Mouse (Mus musculus) heart, embryonic 10.5 days (tissue): Measurements from ENCODE around the gene Cdk7. TPM values are rescaled to one million over a fixed set of nuclear protein-coding genes. Genes with fewer than 3 reads are reported as not detected.

Experiments
- DNase-seq: peaks from one replicate; pipeline ENCODE4 v3.0.0-alpha.2; 2017; ENCODE audit warnings: low spot score
- H3K27ac ChIP-seq: fragments of 300-500 bp; sonication (generic); 2 replicates; pipeline ENCODE4 v1.5.1; 2016; ENCODE audit warnings: mild to moderate bottlenecking
- H3K27me3 ChIP-seq: fragments of 300-500 bp; sonication (generic); 2 replicates; pipeline ENCODE4 v1.6.1; 2016; ENCODE audit warnings: mild to moderate bottlenecking; ENCODE audit not compliant: poor library complexity, insufficient read depth, severe bottlenecking
- H3K36me3 ChIP-seq: fragments of 300-500 bp; sonication (generic); 2 replicates; pipeline ENCODE4 v1.6.1; 2016; ENCODE audit warnings: mild to moderate bottlenecking, moderate library complexity
- H3K4me1 ChIP-seq: fragments of 300-500 bp; sonication (generic); 2 replicates; pipeline ENCODE4 v1.6.1; 2016; ENCODE audit warnings: mild to moderate bottlenecking
- H3K4me3 ChIP-seq: fragments of 300-500 bp; sonication (generic); 2 replicates; pipeline ENCODE4 v1.5.1; 2016; ENCODE audit warnings: mild to moderate bottlenecking, moderate library complexity
- H3K9me3 ChIP-seq: fragments of 300-500 bp; sonication (generic); 2 replicates; pipeline ENCODE4 v1.6.1; 2016; ENCODE audit warnings: mild to moderate bottlenecking, moderate library complexity
- WGBS: fragments of 180-500 bp; shearing (Covaris S2); methylation state at CpG from one replicate; pipeline ENCODE4 v1.1.7; 2016; 5-methylcytosine and 5-hydroxymethylcytosine counted together
- polyA plus RNA-seq: library from polyadenylated mRNA; unstranded; fragments of >200 nt; fragmentation: Nextera tagmentation; extraction: Ambion mirVana; gene quantifications from 2 replicates; pipeline ENCODE4 v1.2.1, GENCODE M21; 2016

The Cdk7 gene
- 86.2 and 106 TPM in 2 replicates for polyA plus RNA-seq

DNA sequence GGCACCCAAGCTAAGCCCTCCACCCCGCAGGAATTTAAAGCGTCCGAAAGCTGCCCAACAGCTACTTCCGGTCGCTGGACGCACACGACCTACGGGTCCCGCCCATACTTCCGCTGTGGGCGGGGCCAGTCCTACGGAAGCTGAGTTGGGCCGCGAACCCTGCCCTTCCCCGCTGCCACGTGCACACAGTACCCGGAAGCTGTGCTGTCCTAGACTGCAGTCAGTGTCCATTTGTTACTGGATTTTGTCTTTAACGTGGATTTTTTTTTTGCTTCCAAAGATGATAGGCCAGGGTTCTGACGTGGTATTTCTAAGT lies at the start of gene Cdk7:
Cdk7 (minus strand) TSS at position 79 of the 316 bp plus-strand sequence.
- Histone ChIP-seq H3K36me3 (peaks cover 28% of the 10 kb centered on the region), H3K27me3 (no peaks in the 10 kb centered on the region), H3K4me3 (peak within 1 kb of the TSS; percentile 82), H3K4me1 (peaks cover 22% of the 10 kb centered on the region), H3K27ac (peak within 1 kb of the TSS; percentile 97), H3K9me3 (no peaks in the 10 kb centered on the region)
- WGBS, result under 1% methylated on average over 19 of the region's 19 CpGs
- DNase-seq, result peak; percentile 98

DNA sequence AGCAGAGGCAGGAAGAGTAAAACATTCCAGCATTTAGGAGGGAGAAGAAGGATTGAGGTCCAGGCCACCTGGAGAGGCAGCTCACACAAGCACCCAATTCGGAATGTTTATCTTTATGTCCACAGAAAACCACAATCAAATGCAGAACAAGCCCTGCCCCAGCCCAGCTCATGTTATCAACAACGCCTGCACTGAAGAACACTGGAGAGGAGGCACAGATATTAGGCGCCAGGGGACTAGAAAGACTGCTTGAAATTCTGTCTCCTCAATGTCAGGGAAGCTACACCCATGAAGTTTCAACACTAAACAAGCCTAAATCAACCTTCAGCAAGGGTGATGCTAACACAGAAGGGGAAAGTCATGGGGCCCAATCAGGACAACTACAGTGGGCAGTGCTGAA lies 46.8 kb upstream of the Cdk7 start:
- Histone ChIP-seq H3K27me3 (no peaks in the 10 kb centered on the region), H3K36me3 (peaks cover 40% of the 10 kb centered on the region), H3K4me3 (no peak overlapping the region), H3K27ac (no peak overlapping the region), H3K9me3 (no peaks in the 10 kb centered on the region), H3K4me1 (peaks cover 15% of the 10 kb centered on the region)
- 61% methylated on average over 3 of the region's 3 CpGs for WGBS
- DNase-seq, result no peak

DNA sequence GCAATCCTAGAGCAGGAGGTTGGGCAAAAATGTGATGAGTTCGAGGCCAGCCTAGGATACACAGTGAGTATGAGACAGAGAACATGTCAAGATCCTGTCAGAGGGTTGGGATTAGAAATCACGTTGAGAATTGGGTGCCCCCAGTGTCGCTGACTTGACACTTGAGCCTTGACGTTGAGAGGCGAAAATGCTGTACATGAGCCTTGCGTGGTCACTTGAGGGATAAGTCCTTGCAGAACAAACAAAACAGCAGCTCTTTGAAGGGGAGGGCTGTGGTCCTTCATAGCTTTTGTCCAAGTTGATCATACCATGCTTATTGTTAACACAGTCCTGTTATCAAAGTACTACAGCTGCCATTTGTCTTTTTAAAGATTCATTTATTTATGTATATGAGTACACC lies 46.0 kb upstream of the Cdk7 start:
- Histone ChIP-seq H3K9me3 (no peaks in the 10 kb centered on the region), H3K4me3 (0 out of 2 replicates have a peak overlapping the region, but pooled peaks have one; percentile 98), H3K27me3 (no peaks in the 10 kb centered on the region), H3K27ac (no peak overlapping the region), H3K36me3 (peaks cover 40% of the 10 kb centered on the region), H3K4me1 (peaks cover 15% of the 10 kb centered on the region)
- WGBS, result 53% methylated on average over 6 of the region's 6 CpGs
- no peak for DNase-seq

DNA sequence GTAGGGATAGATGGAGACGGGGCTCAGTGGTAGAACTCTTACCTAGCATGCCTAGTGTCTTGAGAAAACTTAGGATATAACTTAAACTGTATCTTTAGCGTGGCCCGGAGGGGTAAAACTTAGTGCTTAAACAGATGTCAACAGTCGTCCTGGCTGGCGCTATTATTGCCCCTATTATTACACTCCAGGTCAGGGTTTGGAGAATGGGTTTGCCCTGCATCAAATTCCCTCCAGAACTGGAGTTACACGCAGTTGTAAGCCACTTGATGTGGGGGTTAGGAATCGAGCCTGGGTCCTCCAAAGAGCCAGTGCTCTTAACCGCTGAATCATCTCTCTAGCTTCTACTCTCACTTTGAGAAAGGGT lies 45.3 kb upstream of the Cdk7 start:
- peaks cover 15% of the 10 kb centered on the region for H3K4me1 ChIP-seq
- H3K9me3 ChIP-seq, result no peaks in the 10 kb centered on the region
- H3K27me3 ChIP-seq, result no peaks in the 10 kb centered on the region
- no peak for DNase-seq
- H3K27ac ChIP-seq, result peak overlapping the region; percentile 89
- H3K4me3 ChIP-seq, result peak overlapping the region; percentile 98
- H3K36me3 ChIP-seq, result peaks cover 41% of the 10 kb centered on the region
- WGBS, result 17% methylated on average over 8 of the region's 8 CpGs

DNA sequence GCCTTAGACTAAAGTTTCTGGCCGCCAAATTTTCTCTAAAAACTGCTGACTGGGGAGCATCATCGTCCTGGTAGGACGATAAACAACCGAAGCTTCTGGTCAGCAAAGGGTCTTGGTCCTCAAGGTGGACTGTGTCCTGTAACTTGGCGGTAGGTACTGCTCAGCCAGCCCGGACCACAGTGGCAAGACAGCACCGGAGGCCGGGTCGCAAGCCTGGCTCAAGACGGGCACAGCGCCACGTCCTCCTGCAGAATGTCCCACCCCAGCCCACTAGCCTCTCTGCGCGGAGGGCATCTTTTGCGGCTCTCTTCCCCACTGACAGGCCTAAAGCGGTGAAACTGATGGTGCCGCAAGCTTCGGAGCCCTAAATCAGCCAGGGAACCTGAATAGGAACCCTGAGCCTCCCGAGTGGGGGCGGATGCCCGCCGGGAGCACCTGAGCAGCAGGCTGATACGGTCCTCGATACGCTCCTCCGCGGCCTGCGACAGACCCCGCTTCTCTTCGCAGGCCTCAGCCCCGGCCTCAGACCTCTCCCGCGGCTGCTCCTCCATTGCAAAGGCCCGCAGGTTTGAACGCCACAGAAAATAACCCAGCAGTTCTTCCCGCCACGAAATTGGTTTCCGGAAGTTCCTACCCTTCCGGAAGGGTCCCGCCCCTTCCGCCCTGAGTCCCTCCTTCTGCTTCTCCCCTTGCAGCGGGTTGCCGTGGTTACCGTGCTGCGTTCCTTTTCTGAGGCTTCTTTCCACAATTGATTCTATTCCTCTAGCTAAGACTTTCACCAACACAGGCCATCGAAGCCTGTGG lies 44.7 kb upstream of the Cdk7 start, which contains the start of gene Cenph:
Cenph (minus strand) TSS at position 648 of the 804 bp plus-strand sequence.
- H3K27ac ChIP-seq, result peak within 1 kb of the TSS; percentile 89
- under 1% methylated on average over 46 of the region's 46 CpGs for WGBS
- peaks cover 15% of the 10 kb centered on the region for H3K4me1 ChIP-seq
- H3K27me3 ChIP-seq, result no peaks in the 10 kb centered on the region
- peak within 1 kb of the TSS; percentile 98 for H3K4me3 ChIP-seq
- H3K36me3 ChIP-seq, result peaks cover 41% of the 10 kb centered on the region
- no peaks in the 10 kb centered on the region for H3K9me3 ChIP-seq
- DNase-seq, result peak; percentile 96

DNA sequence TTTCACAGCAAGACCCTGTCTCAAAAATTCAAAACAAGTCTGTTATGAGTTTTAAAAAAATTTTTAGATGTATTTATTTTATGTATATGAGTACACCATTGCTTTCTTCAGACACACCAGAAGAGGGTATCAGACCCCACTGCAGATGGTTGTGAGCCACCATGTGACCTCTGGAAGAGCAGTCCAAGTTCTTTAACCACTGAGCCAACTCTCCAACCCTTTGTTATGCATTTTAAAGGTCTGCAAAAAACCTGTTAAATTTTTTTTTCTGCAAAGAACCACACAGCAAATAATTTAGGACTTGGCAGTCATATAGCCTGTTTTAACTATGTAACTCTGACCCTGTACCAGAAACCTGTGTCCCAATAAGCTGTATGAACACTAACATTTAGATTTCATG lies 44.0 kb upstream of the Cdk7 start:
- Histone ChIP-seq H3K36me3 (peaks cover 41% of the 10 kb centered on the region), H3K27ac (no peak overlapping the region), H3K4me3 (peak overlapping the region; percentile 98), H3K27me3 (no peaks in the 10 kb centered on the region), H3K4me1 (peaks cover 15% of the 10 kb centered on the region), H3K9me3 (no peaks in the 10 kb centered on the region)
- DNase-seq, result no peak

DNA sequence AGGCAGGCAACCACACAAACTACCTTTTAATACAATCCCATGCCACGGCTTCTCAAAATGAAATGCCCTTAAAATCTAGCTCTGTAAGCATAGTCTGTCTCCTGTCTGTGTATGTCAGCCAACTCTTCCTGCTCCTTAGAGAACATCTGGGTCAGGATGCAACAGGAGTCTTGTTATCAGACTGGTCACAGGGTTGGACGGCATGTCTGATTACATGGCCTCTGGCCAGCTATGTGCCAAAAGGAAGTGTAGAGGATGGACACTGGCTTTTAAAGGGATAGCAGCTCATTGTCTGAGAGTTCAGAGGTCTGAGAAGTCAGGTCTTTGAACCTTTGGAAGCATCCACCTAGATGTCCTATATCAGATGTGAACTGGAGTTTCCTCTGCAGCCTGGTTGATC lies 24.6 kb upstream of the Cdk7 start:
- Histone ChIP-seq H3K27ac (no peak overlapping the region), H3K4me1 (0 out of 2 replicates have a peak, but pooled peaks cover 4% of the 10 kb centered on the region), H3K27me3 (no peaks in the 10 kb centered on the region), H3K4me3 (no peak overlapping the region), H3K9me3 (no peaks in the 10 kb centered on the region; the same call in 1 of the 2 replicates), H3K36me3 (peaks cover 15% of the 10 kb centered on the region)
- no peak for DNase-seq
- WGBS, result 54% methylated on average over 2 of the region's 2 CpGs

DNA sequence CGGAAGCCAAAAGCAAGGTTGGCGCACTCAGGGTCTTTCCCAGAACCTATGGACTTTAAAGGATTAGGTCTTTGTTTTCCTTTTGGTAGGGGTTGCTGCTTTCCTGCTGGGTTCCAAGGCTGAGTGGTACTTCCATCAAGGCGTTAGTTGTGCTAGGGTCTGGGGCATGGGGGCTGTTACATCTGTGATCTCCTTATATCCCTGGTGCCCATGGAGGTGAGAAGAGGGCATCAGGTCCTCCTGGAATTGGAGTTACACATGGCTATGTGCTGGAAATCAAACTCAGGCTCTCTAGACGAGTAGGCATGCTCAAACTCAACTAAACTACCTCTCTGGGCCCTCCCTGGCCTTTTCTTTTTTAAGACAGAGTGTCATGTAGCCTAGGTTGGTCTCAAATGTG lies 23.4 kb upstream of the Cdk7 start:
- WGBS, result 72% methylated on average over 4 of the region's 4 CpGs
- DNase-seq, result no peak

DNA sequence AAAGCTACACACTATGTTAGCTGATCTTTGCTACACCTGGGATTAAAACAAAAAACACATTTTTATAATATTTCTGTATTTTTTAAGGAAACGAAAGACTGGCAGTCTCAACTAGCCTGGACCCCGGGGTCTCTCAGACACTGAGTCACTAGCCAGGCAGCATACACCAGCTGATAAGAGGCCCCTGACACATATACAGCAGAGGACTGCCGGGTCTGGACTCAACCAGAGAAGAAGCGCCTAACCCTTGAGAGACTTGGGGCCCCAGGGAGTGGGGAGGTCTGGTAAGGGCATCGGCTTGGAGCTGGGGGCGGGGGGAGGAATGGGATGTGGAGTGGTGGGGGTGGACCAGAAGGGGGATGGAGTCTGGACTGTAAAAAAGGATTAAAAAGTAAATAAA lies 22.3 kb upstream of the Cdk7 start:
- no peaks in the 10 kb centered on the region for H3K27me3 ChIP-seq
- no peaks in the 10 kb centered on the region for H3K9me3 ChIP-seq
- DNase-seq, result no peak
- H3K4me3 ChIP-seq, result no peak overlapping the region
- H3K4me1 ChIP-seq, result 0 out of 2 replicates have a peak, but pooled peaks cover 4% of the 10 kb centered on the region
- no peaks in the 10 kb centered on the region for H3K36me3 ChIP-seq
- 57% methylated on average over 6 of the region's 6 CpGs for WGBS
- H3K27ac ChIP-seq, result no peak overlapping the region

More for the DNA sequence above, 23.4 kb upstream of the Cdk7 start:
- H3K9me3 ChIP-seq, result no peaks in the 10 kb centered on the region
- H3K4me3 ChIP-seq, result no peak overlapping the region
- H3K27me3 ChIP-seq, result no peaks in the 10 kb centered on the region
- no peak overlapping the region for H3K27ac ChIP-seq
- H3K4me1 ChIP-seq, result 0 out of 2 replicates have a peak, but pooled peaks cover 4% of the 10 kb centered on the region
- peaks cover 4% of the 10 kb centered on the region for H3K36me3 ChIP-seq

DNA sequence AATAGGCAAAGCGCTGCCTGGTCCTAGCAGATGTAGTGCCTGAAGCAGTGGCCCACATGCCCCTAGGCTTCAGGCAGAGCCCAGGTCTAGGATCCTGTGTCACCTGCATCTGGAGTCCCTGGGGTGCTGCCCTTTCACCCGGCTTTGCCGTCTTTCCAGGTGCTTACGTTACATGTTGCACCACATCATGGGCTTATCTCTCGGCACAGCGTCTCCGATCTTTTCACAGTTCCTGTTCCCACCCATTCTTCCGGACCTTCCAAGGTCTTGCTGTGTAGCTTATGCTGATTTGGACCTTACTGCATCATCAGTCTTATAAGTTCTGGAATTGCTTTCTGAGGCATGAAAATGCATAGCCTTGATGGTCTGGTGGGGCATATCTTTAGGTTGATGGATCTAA lies 21.8 kb upstream of the Cdk7 start:
- 70% methylated on average over 8 of the region's 8 CpGs for WGBS
- Histone ChIP-seq H3K36me3 (no peaks in the 10 kb centered on the region), H3K4me3 (no peak overlapping the region), H3K27ac (peak overlapping the region; percentile 11; the same call in 1 of the 2 replicates), H3K9me3 (no peaks in the 10 kb centered on the region), H3K4me1 (0 out of 2 replicates have a peak, but pooled peaks cover 4% of the 10 kb centered on the region), H3K27me3 (no peaks in the 10 kb centered on the region)
- DNase-seq, result no peak

DNA sequence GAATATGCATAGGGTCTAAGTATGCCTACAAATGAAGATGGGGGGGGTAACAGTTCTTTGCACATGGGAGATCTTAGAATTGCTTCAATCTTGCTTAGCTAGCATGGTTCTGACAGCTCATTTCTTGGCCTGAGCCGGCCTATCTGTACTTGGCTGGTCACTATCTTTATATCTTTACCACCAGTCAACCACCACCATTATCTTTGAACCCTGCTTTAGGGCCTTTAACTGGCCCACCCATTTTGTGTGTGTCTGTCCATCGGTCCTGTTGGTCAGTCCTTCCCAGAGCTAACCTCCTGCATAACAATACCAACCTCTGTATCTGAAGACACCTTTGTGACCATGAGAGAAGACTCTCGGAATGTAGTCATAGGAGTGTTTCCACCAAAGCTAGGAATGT lies 20.7 kb upstream of the Cdk7 start:
- H3K36me3 ChIP-seq, result no peaks in the 10 kb centered on the region
- H3K4me3 ChIP-seq, result no peak overlapping the region
- no peak for DNase-seq
- H3K9me3 ChIP-seq, result no peaks in the 10 kb centered on the region
- 0 out of 2 replicates have a peak, but pooled peaks cover 4% of the 10 kb centered on the region for H3K4me1 ChIP-seq
- WGBS, result 85% methylated on average over 3 of the region's 3 CpGs
- H3K27ac ChIP-seq, result no peak overlapping the region
- H3K27me3 ChIP-seq, result no peaks in the 10 kb centered on the region

DNA sequence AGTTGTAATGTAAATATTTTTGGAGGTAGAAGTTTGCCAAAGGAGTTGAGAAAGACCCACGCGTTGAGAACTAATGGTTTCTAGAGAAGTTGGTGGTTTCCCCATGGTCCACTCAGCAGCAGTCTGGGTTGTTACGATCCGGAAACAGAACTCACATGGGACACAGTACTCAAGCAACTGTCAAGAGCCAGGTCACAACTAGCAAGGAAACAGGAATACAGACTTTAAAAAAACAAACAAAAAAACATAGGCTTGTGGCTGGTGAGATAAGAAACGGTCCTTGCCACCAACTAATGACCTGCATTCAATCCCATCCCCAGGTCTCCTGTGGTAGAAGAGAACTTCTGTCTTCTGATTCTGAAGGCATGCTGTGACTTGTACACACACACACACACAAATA lies 20.1 kb upstream of the Cdk7 start:
- H3K4me3 ChIP-seq, result no peak overlapping the region
- H3K27ac ChIP-seq, result no peak overlapping the region
- no peaks in the 10 kb centered on the region for H3K27me3 ChIP-seq
- 68% methylated on average over 5 of the region's 5 CpGs for WGBS
- 0 out of 2 replicates have a peak, but pooled peaks cover 4% of the 10 kb centered on the region for H3K4me1 ChIP-seq
- no peaks in the 10 kb centered on the region for H3K36me3 ChIP-seq
- no peaks in the 10 kb centered on the region for H3K9me3 ChIP-seq
- no peak for DNase-seq

DNA sequence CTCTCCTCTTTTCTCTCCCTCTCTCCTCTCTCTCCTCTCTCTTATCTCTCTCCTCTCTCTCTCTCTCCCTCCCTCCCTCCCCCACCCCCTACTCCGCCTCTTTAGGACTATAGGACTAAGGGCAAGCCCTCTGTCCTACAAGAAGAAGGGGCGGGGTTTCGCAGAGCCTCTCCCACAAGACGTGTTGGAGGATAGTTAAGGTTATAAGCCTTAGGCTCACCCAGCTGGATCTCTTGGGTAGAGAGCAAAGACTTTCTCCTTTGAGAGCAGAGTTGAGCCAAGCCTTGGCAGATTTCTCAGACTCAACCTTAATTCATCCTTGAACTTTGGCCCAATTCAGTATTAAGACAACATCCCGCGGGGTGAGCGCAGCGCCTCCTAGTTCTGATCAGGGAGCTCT lies 17.9 kb upstream of the Cdk7 start:
- Histone ChIP-seq H3K9me3 (no peaks in the 10 kb centered on the region), H3K4me1 (peaks cover 7% of the 10 kb centered on the region; the same call in 1 of the 2 replicates), H3K36me3 (no peaks in the 10 kb centered on the region), H3K4me3 (no peak overlapping the region), H3K27ac (no peak overlapping the region), H3K27me3 (no peaks in the 10 kb centered on the region)
- peak; percentile 83 for DNase-seq
- 36% methylated on average over 8 of the region's 8 CpGs for WGBS
